Mouse (Mus musculus) liver, postnatal 0 days (tissue): ENCODE data around the gene Gm21830. TPM values are rescaled to one million over a fixed set of nuclear protein-coding genes. Genes with fewer than 3 reads are reported as not detected.

ENCODE experiments used
- ATAC-seq: fragments of 200-750 bp; cut with Nextera tagmentation; 2 replicates; pipeline ENCODE4 v1.8.0; 2017; ENCODE audit warnings: mild to moderate bottlenecking, moderate library complexity
- DNase-seq: peaks from one replicate; pipeline ENCODE4 v3.0.0-alpha.2; 2016
- H3K27ac ChIP-seq: fragments of 300-500 bp; sonication (generic); 2 replicates; pipeline ENCODE4 v1.5.1; 2014; ENCODE audit warnings: antibody characterized with exemption, moderate library complexity, mild to moderate bottlenecking, low read depth
- H3K27me3 ChIP-seq: fragments of 300-500 bp; sonication (generic); 2 replicates; pipeline ENCODE4 v1.6.1; 2014; ENCODE audit warnings: low read length, control low read depth, mixed read lengths; ENCODE audit not compliant: insufficient read depth
- H3K36me3 ChIP-seq: fragments of 300-500 bp; sonication (generic); replicated peaks from 2 replicates; pipeline ENCODE4 v1.6.1; 2014; ENCODE audit warnings: mild to moderate bottlenecking, control low read depth, low read length, moderate library complexity, mixed read lengths; ENCODE audit not compliant: insufficient read depth
- H3K4me1 ChIP-seq: fragments of 300-500 bp; sonication (generic); 2 replicates; pipeline ENCODE4 v1.6.1; 2014; ENCODE audit warnings: antibody characterized with exemption, mild to moderate bottlenecking, control low read depth; ENCODE audit not compliant: insufficient read depth
- H3K4me2 ChIP-seq: fragments of 300-500 bp; sonication (generic); 2 replicates; pipeline ENCODE4 v1.6.1; 2014; ENCODE audit warnings: low read depth, mild to moderate bottlenecking, low read length, moderate library complexity, mixed read lengths
- H3K4me3 ChIP-seq: fragments of 300-500 bp; sonication (generic); 2 replicates; pipeline ENCODE4 v1.5.1; 2014; ENCODE audit warnings: low read depth, low read length
- H3K9ac ChIP-seq: fragments of 300-500 bp; sonication (generic); replicated peaks from 2 replicates; pipeline ENCODE4 v1.6.1; 2014; ENCODE audit warnings: mild to moderate bottlenecking, moderate library complexity
- H3K9me3 ChIP-seq: fragments of 300-500 bp; sonication (generic); 2 replicates; pipeline ENCODE4 v1.6.1; 2016; ENCODE audit warnings: mild to moderate bottlenecking, control low read depth, low read length, mixed read lengths
- CTCF ChIP-seq: sonication (generic); IDR thresholded peaks from 2 replicates; pipeline ENCODE4 v1.5.1; 2016; ENCODE audit warnings: antibody characterized with exemption, low read depth
- EP300 ChIP-seq: IDR thresholded peaks from 2 replicates; pipeline ENCODE4 v1.6.1; 2016; ENCODE audit warnings: antibody characterized with exemption, low read depth, mild to moderate bottlenecking
- WGBS: fragments of 180-500 bp; shearing (Covaris S2); extraction: QIAGEN DNeasy Blood & Tissue Kit; methylation state at CpG from one replicate; pipeline ENCODE4 v1.1.7; 2014; ENCODE audit not compliant: insufficient replicate concordance; 5-methylcytosine and 5-hydroxymethylcytosine counted together
- polyA plus RNA-seq: library from polyadenylated mRNA; unstranded; fragments of >200 nt; fragmentation: Nextera tagmentation; extraction: Ambion mirVana; gene quantifications from 2 replicates; pipeline ENCODE4 v1.2.1, GENCODE M21; 2015

Gm21830 gene
- polyA plus RNA-seq, 1 experiment from 2014 or later = not detected

- Histone ChIP-seq H3K9ac (no peak overlapping the region), H3K36me3 (no peaks in the 10 kb centered on the region), H3K9me3 (no peaks in the 10 kb centered on the region), H3K27me3 (no peaks in the 10 kb centered on the region), H3K4me1 (no peaks in the 10 kb centered on the region), H3K4me2 (no peak overlapping the region), H3K27ac (no peak overlapping the region), H3K4me3 (no peak overlapping the region)
- ATAC-seq (no peak), DNase-seq (no peak)
- no peak for TF ChIP-seq CTCF
- TF ChIP-seq EP300 = no peak
- WGBS = 53% methylated on average over 3 of the region's 3 CpGs
These were observed 67.5 kb downstream of the Gm21830 start for GRCm38 (mm10) chr2:67481051-67481450.

Other genes starting within 250 kb of the Gm21830 start
- gene Gm26727, start 19.5 kb downstream of the Gm21830 start, polyA plus RNA-seq = not detected in 2 replicates
- gene Xirp2, start 32.3 kb downstream of the Gm21830 start, polyA plus RNA-seq = 0.04 TPM in 1 of 2 replicates, not detected in the other
- gene B3galt1, start 152.1 kb downstream of the Gm21830 start, polyA plus RNA-seq = 2.0 and 2.4 TPM in 2 replicates